In genomic region chr11:76723911-76724310, GRCm38 (mm10) we compare ENCODE assay signal across 22 mouse cellular contexts. TPM values are rescaled to one million over a fixed set of nuclear protein-coding genes. Genes with fewer than 3 reads are reported as not detected.
DNase-seq lines count a peak whose midpoint lies in the region.
"Had no signal": no experiment of that assay in that cellular context is flagged by ENCODE, and none has a peak within 500 bp of the region (broad histone marks: within the 10 kb centered on the region; RNA-seq: fewer than 3 reads in every experiment).

No protein-coding gene starts in this region.

- DNase-seq in cerebellum, postnatal 10 days = peak; percentile 63
- DNase-seq in cerebellum, adult 8-10 months = no peak
- peak; percentile 39 to 55 for DNase-seq in cerebellum, postnatal 14 days
- no peak for DNase-seq in cerebellum, postnatal 25 days
- DNase-seq in left cerebral cortex, postnatal 4 days = peak; percentile 27
- no peak for DNase-seq in left cerebral cortex, postnatal 10 days (ENCODE audit: extremely low spot score in 1 of 2, low spot score in 2 of 2)
- DNase-seq: adrenal gland, adult 2 months; adrenal gland, adult 8-10 months; adrenal gland, postnatal 10 days; adrenal gland, postnatal 14 days; adrenal gland, postnatal 25 days; adrenal gland, postnatal 36 days; B cell, adult 2 months; cerebellum, adult 11 months; cerebellum, adult 11-12 months; cerebellum, adult 18-20 months had no signal

- intact Hi-C loops in left cerebral cortex, postnatal 4 days (cut with DNase I) = no loop called here
- intact Hi-C loops in left cerebral cortex, postnatal 10 days (cut with DNase I) = no loop called here

RNA-seq across cellular contexts. Expression of gene Gosr1, which starts 39.5 kb away (rescaled TPM):
- 10 to 100 TPM; 36.6 to 41.2 TPM for total RNA-seq in left cerebral cortex, postnatal 4 days (2021)
- total RNA-seq in left cerebral cortex, postnatal 10 days (2021) = 10 to 100 TPM; 45.6 to 46.0 TPM

RNA-seq across cellular contexts. Expression of gene Trarg1, which starts 44.3 kb away (rescaled TPM):
- total RNA-seq in left cerebral cortex, postnatal 4 days (2021) = under 1 TPM; 0.30 to 0.68 TPM
- total RNA-seq in left cerebral cortex, postnatal 10 days (2021) = 1 to 10 TPM in 1 of 2 experiments, under 1 TPM in 1; 0.91 to 1.0 TPM
- total RNA-seq: CH12.LX, ES-E14, MEL had no signal

RNA-seq across cellular contexts. Expression of gene Bhlha9, which starts 51.6 kb away (rescaled TPM):
- total RNA-seq in left cerebral cortex, postnatal 4 days (2021) = 1 to 10 TPM; 2.5 to 3.3 TPM
- 1 to 10 TPM; 4.1 to 4.8 TPM for total RNA-seq in left cerebral cortex, postnatal 10 days (2021)
- total RNA-seq: adrenal gland, adult 18-20 months; adrenal gland, adult 2 months; adrenal gland, adult 8-10 months; adrenal gland, postnatal 14 days; adrenal gland, postnatal 25 days; adrenal gland, postnatal 36 days; adrenal gland, postnatal 4 days; CH12.LX; ES-E14; G1E; MEL had no signal

Comparison
In these comparisons a context has a peak if more than half of its experiments do, and no peak if none do; other contexts are left out.
1. DNase-seq: peak in cerebellum, postnatal 10 days (2 of 2), cerebellum, postnatal 14 days (2 of 2) and left cerebral cortex, postnatal 4 days (single experiment); none in cerebellum, adult 8-10 months (single experiment), cerebellum, postnatal 25 days (0 of 2) and left cerebral cortex, postnatal 10 days (0 of 2).